In genomic region chr2:30593636-30594310, GRCm38 (mm10) we compare ENCODE assay signal across 8 mouse cellular contexts. TPM values are rescaled to one million over a fixed set of nuclear protein-coding genes. Genes with fewer than 3 reads are reported as not detected.
DNase-seq lines count a peak whose midpoint lies in the region; ATAC-seq and TF ChIP-seq lines count a peak whose summit lies in the region.

No protein-coding gene starts in this region.

- ATAC-seq in kidney, embryonic 15.5 days (replicated peaks; ENCODE audit: low FRiP score): no peak
- no peak for ATAC-seq in embryonic facial prominence, embryonic 12.5 days (ENCODE audit: insufficient number of reproducible peaks, insufficient read depth, low FRiP score, low TSS enrichment)
- no peak for ATAC-seq in hindbrain, postnatal 0 days
- ATAC-seq in midbrain, embryonic 16.5 days: no peak

- no peak for DNase-seq in kidney, postnatal 4 days
- DNase-seq in hindbrain, postnatal 0 days (ENCODE audit: low spot score): no peak
- no peak for DNase-seq in thymus, postnatal 10 days (ENCODE audit: low spot score in 2 of 2)
- DNase-seq in lung, postnatal 4 days: no peak
- DNase-seq in adrenal gland, adult 2 months: no peak

- H3K36me3 ChIP-seq in kidney, embryonic 15.5 days: no peaks in the 10 kb centered on the region
- no peaks in the 10 kb centered on the region for H3K36me3 ChIP-seq in embryonic facial prominence, embryonic 12.5 days
- no peaks in the 10 kb centered on the region for H3K36me3 ChIP-seq in hindbrain, postnatal 0 days (ENCODE audit: insufficient read depth, low read length)
- no peaks in the 10 kb centered on the region for H3K36me3 ChIP-seq in midbrain, embryonic 16.5 days (ENCODE audit: control insufficient read depth, insufficient read depth, low read length)

- TF ChIP-seq CTCF in hindbrain, postnatal 0 days (IDR thresholded peaks at IDR 0.05; ENCODE audit: low read depth): no peak

- peak overlapping the region; percentile 99 for H3K27ac ChIP-seq in kidney, embryonic 15.5 days
- H3K27ac ChIP-seq in embryonic facial prominence, embryonic 12.5 days: peak overlapping the region; percentile 100
- H3K27ac ChIP-seq in hindbrain, postnatal 0 days: peak overlapping the region; percentile 98
- peak overlapping the region; percentile 100 for H3K27ac ChIP-seq in midbrain, embryonic 16.5 days (ENCODE audit: low read length)

- H3K4me3 ChIP-seq in kidney, embryonic 15.5 days (replicated peaks): no peak overlapping the region
- no peak overlapping the region for H3K4me3 ChIP-seq in embryonic facial prominence, embryonic 12.5 days
- H3K4me3 ChIP-seq in hindbrain, postnatal 0 days (ENCODE audit: low read length): no peak overlapping the region
- no peak overlapping the region for H3K4me3 ChIP-seq in midbrain, embryonic 16.5 days (ENCODE audit: low read depth, low read length)

- WGBS in kidney, embryonic 15.5 days: 52% methylated on average over 13 of the region's 13 CpGs
- 74% methylated on average over 13 of the region's 13 CpGs for WGBS in embryonic facial prominence, embryonic 12.5 days
- 72% methylated on average over 13 of the region's 13 CpGs for WGBS in hindbrain, postnatal 0 days
- WGBS in midbrain, embryonic 16.5 days: 80% methylated on average over 13 of the region's 13 CpGs

- no peaks in the 10 kb centered on the region for H3K27me3 ChIP-seq in kidney, embryonic 15.5 days
- H3K27me3 ChIP-seq in embryonic facial prominence, embryonic 12.5 days: no peaks in the 10 kb centered on the region
- H3K27me3 ChIP-seq in hindbrain, postnatal 0 days (ENCODE audit: insufficient read depth, low read length): no peaks in the 10 kb centered on the region
- no peaks in the 10 kb centered on the region for H3K27me3 ChIP-seq in midbrain, embryonic 16.5 days (ENCODE audit: control insufficient read depth, insufficient read depth, low read depth, low read length)

- H3K9ac ChIP-seq in kidney, embryonic 15.5 days: peak overlapping the region; percentile 72
- H3K9ac ChIP-seq in embryonic facial prominence, embryonic 12.5 days: peak overlapping the region; percentile 74
- H3K9ac ChIP-seq in hindbrain, postnatal 0 days (replicated peaks; ENCODE audit: low read length): peak overlapping the region; percentile 59
- H3K9ac ChIP-seq in midbrain, embryonic 16.5 days (ENCODE audit: low read depth, low read length): peak overlapping the region; percentile 86

- H3K4me2 ChIP-seq in kidney, embryonic 15.5 days: peak overlapping the region; percentile 72
- peak overlapping the region; percentile 65 for H3K4me2 ChIP-seq in embryonic facial prominence, embryonic 12.5 days (replicated peaks)
- H3K4me2 ChIP-seq in hindbrain, postnatal 0 days (ENCODE audit: low read depth, low read length): no peak overlapping the region
- H3K4me2 ChIP-seq in midbrain, embryonic 16.5 days (ENCODE audit: low read length): peak overlapping the region; percentile 72

- H3K4me1 ChIP-seq in kidney, embryonic 15.5 days: peaks cover 52% of the 10 kb centered on the region
- H3K4me1 ChIP-seq in embryonic facial prominence, embryonic 12.5 days: peaks cover 29% of the 10 kb centered on the region
- peaks cover 14% of the 10 kb centered on the region for H3K4me1 ChIP-seq in hindbrain, postnatal 0 days (ENCODE audit: insufficient read depth, low read length)
- peaks cover 23% of the 10 kb centered on the region for H3K4me1 ChIP-seq in midbrain, embryonic 16.5 days (ENCODE audit: control insufficient read depth, insufficient read depth, low read length)

- no peaks in the 10 kb centered on the region for H3K9me3 ChIP-seq in kidney, embryonic 15.5 days (replicated peaks)
- no peaks in the 10 kb centered on the region for H3K9me3 ChIP-seq in embryonic facial prominence, embryonic 12.5 days
- H3K9me3 ChIP-seq in hindbrain, postnatal 0 days (ENCODE audit: low read length): no peaks in the 10 kb centered on the region
- H3K9me3 ChIP-seq in midbrain, embryonic 16.5 days (replicated peaks; ENCODE audit: control insufficient read depth, low read length, poor library complexity, severe bottlenecking): no peaks in the 10 kb centered on the region

RNA-seq across cellular contexts. Expression of gene Cstad, which starts 1.1 kb away (rescaled TPM):
- polyA plus RNA-seq in kidney, embryonic 15.5 days (2015; fragmentation: Nextera tagmentation; extraction: Ambion mirVana): 1.2 and 1.8 TPM in 2 replicates
- 0.57 and 1.4 TPM in 2 replicates for polyA plus RNA-seq in embryonic facial prominence, embryonic 12.5 days (2016; fragmentation: Nextera tagmentation; extraction: Ambion mirVana)
- total RNA-seq in hindbrain, postnatal 0 days (2014; rRNA removed): 1.3 and 4.6 TPM in 2 replicates
- polyA plus RNA-seq in hindbrain, postnatal 0 days (2015; fragmentation: Nextera tagmentation; extraction: Ambion mirVana): 0.54 TPM in 1 of 2 replicates, not detected in the other
- 0.62 TPM in 2 replicates for polyA plus RNA-seq in midbrain, embryonic 16.5 days (2015; fragmentation: Nextera tagmentation; extraction: Ambion mirVana)
- total RNA-seq in adrenal gland, adult 2 months (2021): 1 to 10 TPM; 1.1 to 1.8 TPM
- 0.29 and 0.30 TPM in 2 replicates for polyA plus RNA-seq in adrenal gland, adult 2 months (2012; rRNA removed)
